Mouse (Mus musculus) hindbrain, embryonic 14.5 days (tissue): Measurements from ENCODE around the gene Cgnl1. TPM values are rescaled to one million over a fixed set of nuclear protein-coding genes. Genes with fewer than 3 reads are reported as not detected.

Experiments used
- ATAC-seq: fragments of 200-750 bp; cut with Nextera tagmentation; 2 replicates; pipeline ENCODE4 v1.8.0; 2017; ENCODE audit warnings: moderate number of reproducible peaks, mild to moderate bottlenecking, moderate TSS enrichment, moderate library complexity; ENCODE audit not compliant: low FRiP score
- DNase-seq: peaks from one replicate; pipeline ENCODE4 v3.0.0-alpha.2; 2015; ENCODE audit warnings: low spot score
- H3K27ac ChIP-seq: fragments of 300-500 bp; sonication (generic); 2 replicates; pipeline ENCODE4 v1.5.1; 2014; ENCODE audit warnings: mild to moderate bottlenecking, moderate library complexity
- H3K27me3 ChIP-seq: fragments of 300-500 bp; sonication (generic); 2 replicates; pipeline ENCODE4 v1.6.1; 2014; ENCODE audit warnings: mild to moderate bottlenecking, low read length, mixed read lengths; ENCODE audit not compliant: control insufficient read depth, insufficient read depth
- H3K36me3 ChIP-seq: fragments of 300-500 bp; sonication (generic); replicated peaks from 2 replicates; pipeline ENCODE4 v1.6.1; 2014; ENCODE audit not compliant: control insufficient read depth, insufficient read depth
- H3K4me1 ChIP-seq: fragments of 300-500 bp; sonication (generic); replicated peaks from 2 replicates; pipeline ENCODE4 v1.6.1; 2014; ENCODE audit warnings: antibody characterized with exemption, low read length, mixed read lengths; ENCODE audit not compliant: control insufficient read depth, insufficient read depth
- H3K4me2 ChIP-seq: fragments of 300-500 bp; sonication (generic); replicated peaks from 2 replicates; pipeline ENCODE4 v1.6.1; 2014; ENCODE audit warnings: mild to moderate bottlenecking, moderate library complexity
- H3K4me3 ChIP-seq: fragments of 300-500 bp; sonication (generic); replicated peaks from 2 replicates; pipeline ENCODE4 v1.5.1; 2014; ENCODE audit warnings: mild to moderate bottlenecking, low read length
- H3K9ac ChIP-seq: fragments of 300-500 bp; sonication (generic); 2 replicates; pipeline ENCODE4 v1.6.1; 2014
- H3K9me3 ChIP-seq: fragments of 300-500 bp; sonication (generic); 2 replicates; pipeline ENCODE4 v1.6.1; 2016; ENCODE audit warnings: low read length; ENCODE audit not compliant: control insufficient read depth
- WGBS: fragments of 180-500 bp; shearing (Covaris S2); extraction: QIAGEN DNeasy Blood & Tissue Kit; methylation state at CpG from one replicate; pipeline ENCODE4 v1.1.7; 2014; 5-methylcytosine and 5-hydroxymethylcytosine counted together
- polyA plus RNA-seq: library from polyadenylated mRNA; unstranded; fragments of >200 nt; fragmentation: Nextera tagmentation; extraction: Ambion mirVana; gene quantifications from 2 replicates; pipeline ENCODE4 v1.2.1, GENCODE M21; 2014

Cgnl1 gene
- polyA plus RNA-seq, 1 experiment from 2014 or later: 7.2 TPM

- Histone ChIP-seq H3K9ac (no peak overlapping the region), H3K27me3 (no peaks in the 10 kb centered on the region), H3K4me1 (no peaks in the 10 kb centered on the region), H3K4me2 (no peak overlapping the region), H3K9me3 (no peaks in the 10 kb centered on the region; the same call in 1 of the 2 replicates), H3K27ac (no peak overlapping the region), H3K36me3 (no peaks in the 10 kb centered on the region), H3K4me3 (no peak overlapping the region)
- WGBS: 74% methylated on average over 4 of the region's 4 CpGs
- ATAC-seq: no peak
- DNase-seq: no peak
These were observed 36.4 kb upstream of the Cgnl1 start for GRCm38 (mm10) chr9:71807801-71808200.

GRCm38 (mm10) chr9:71806422-71806805 is 35.0 kb upstream of the Cgnl1 start:
- DNase-seq: peak; percentile 82
- WGBS: 9% methylated on average over 2 of the region's 2 CpGs
- H3K27ac ChIP-seq: no peak overlapping the region
- no peaks in the 10 kb centered on the region for H3K4me1 ChIP-seq
- ATAC-seq: peak; percentile 66; the same call in 1 of the 2 replicates
- H3K27me3 ChIP-seq: no peaks in the 10 kb centered on the region
- no peak overlapping the region for H3K4me3 ChIP-seq
- no peak overlapping the region for H3K4me2 ChIP-seq
- H3K9ac ChIP-seq: no peak overlapping the region
- H3K9me3 ChIP-seq: no peaks in the 10 kb centered on the region; the same call in 1 of the 2 replicates
- H3K36me3 ChIP-seq: no peaks in the 10 kb centered on the region

- H3K4me3 ChIP-seq: no peak overlapping the region
- H3K36me3 ChIP-seq: no peaks in the 10 kb centered on the region
- no peak for DNase-seq
- no peaks in the 10 kb centered on the region; the same call in 1 of the 2 replicates for H3K9me3 ChIP-seq
- no peak for ATAC-seq
- H3K9ac ChIP-seq: no peak overlapping the region
- H3K4me2 ChIP-seq: no peak overlapping the region
- no peaks in the 10 kb centered on the region for H3K4me1 ChIP-seq
- no peak overlapping the region for H3K27ac ChIP-seq
- no peaks in the 10 kb centered on the region for H3K27me3 ChIP-seq
- 72% methylated on average over 6 of the region's 6 CpGs for WGBS
These were observed 34.4 kb upstream of the Cgnl1 start for GRCm38 (mm10) chr9:71805646-71806421.

- ATAC-seq (no peak), DNase-seq (no peak)
- H3K9ac ChIP-seq: no peak overlapping the region
- no peaks in the 10 kb centered on the region for H3K9me3 ChIP-seq
- H3K4me2 ChIP-seq: no peak overlapping the region
- no peak overlapping the region for H3K27ac ChIP-seq
- H3K36me3 ChIP-seq: no peaks in the 10 kb centered on the region
- H3K4me3 ChIP-seq: no peak overlapping the region
- no peaks in the 10 kb centered on the region for H3K27me3 ChIP-seq
- 0 out of 2 replicates have a peak, but pooled peaks cover 1% of the 10 kb centered on the region for H3K4me1 ChIP-seq
- 56% methylated on average over 6 of the region's 6 CpGs for whole genome bisulfite sequencing
These were observed 32.7 kb upstream of the Cgnl1 start for GRCm38 (mm10) chr9:71804116-71804515.

DNA sequence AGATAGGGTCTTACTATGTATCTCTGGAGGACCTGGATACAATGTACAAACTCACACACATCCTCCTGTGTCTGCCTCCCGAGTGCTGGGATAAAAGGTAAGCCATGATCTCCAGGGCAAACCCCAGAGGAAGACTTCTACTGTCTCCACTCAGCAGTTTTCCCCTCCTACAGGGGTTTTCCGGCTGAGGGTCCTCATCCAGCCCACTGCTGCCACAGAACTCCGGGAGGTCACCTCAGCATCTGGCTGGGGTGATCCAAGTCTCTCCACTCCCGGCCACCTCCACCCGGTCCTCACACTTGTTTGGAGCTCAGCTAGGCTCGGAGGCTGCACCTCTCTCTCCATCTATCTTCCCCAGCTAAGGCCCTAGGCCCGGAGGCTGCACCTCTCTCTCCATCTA is 31.9 kb upstream of the Cgnl1 start:
- no peak overlapping the region for H3K27ac ChIP-seq
- H3K36me3 ChIP-seq: no peaks in the 10 kb centered on the region

GRCm38 (mm10) chr9:71799598-71799997 is 28.2 kb upstream of the Cgnl1 start:
- no peaks in the 10 kb centered on the region for H3K27me3 ChIP-seq
- ATAC-seq (no peak), DNase-seq (no peak)
- peaks cover 9% of the 10 kb centered on the region; the same call in 1 of the 2 replicates for H3K4me1 ChIP-seq
- no peak overlapping the region for H3K4me3 ChIP-seq
- no peak overlapping the region for H3K27ac ChIP-seq
- no peak overlapping the region for H3K9ac ChIP-seq
- no peak overlapping the region for H3K4me2 ChIP-seq
- H3K36me3 ChIP-seq: no peaks in the 10 kb centered on the region
- no peaks in the 10 kb centered on the region for H3K9me3 ChIP-seq
- 89% methylated on average over 5 of the region's 5 CpGs for WGBS

More for the DNA sequence above, 31.9 kb upstream of the Cgnl1 start:
- no peak for ATAC-seq
- WGBS: 62% methylated on average over 7 of the region's 7 CpGs
- Histone ChIP-seq H3K4me1 (peaks cover 9% of the 10 kb centered on the region; the same call in 1 of the 2 replicates), H3K27me3 (no peaks in the 10 kb centered on the region), H3K4me2 (no peak overlapping the region), H3K9me3 (no peaks in the 10 kb centered on the region), H3K9ac (no peak overlapping the region), H3K4me3 (no peak overlapping the region)
- no peak for DNase-seq

DNA sequence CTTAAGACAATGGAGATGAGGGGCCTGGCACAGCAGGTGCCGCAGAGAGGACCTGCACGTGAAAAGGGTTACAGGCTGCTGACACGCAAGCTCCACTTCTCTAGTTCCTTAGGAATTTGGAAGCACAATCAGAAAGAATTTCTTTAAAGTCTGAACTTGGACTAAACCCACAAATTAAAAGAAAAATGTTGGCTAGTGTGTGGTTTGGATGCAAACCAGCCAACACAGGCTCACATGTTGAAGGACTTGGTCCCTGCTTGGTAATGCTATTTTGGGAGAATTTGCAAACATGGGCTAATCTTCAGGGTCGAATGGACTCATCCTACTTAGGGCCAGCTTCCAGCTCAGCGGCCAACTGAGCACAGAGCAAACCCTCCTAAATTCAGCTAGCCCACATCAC is 26.8 kb upstream of the Cgnl1 start:
- H3K9me3 ChIP-seq: no peaks in the 10 kb centered on the region
- H3K9ac ChIP-seq: no peak overlapping the region
- ATAC-seq: no peak
- no peak overlapping the region for H3K4me2 ChIP-seq
- DNase-seq: no peak
- H3K27ac ChIP-seq: no peak overlapping the region
- no peaks in the 10 kb centered on the region for H3K27me3 ChIP-seq
- 53% methylated on average over 5 of the region's 5 CpGs for WGBS
- peaks cover 9% of the 10 kb centered on the region; the same call in 1 of the 2 replicates for H3K4me1 ChIP-seq
- H3K4me3 ChIP-seq: no peak overlapping the region
- no peaks in the 10 kb centered on the region for H3K36me3 ChIP-seq

- Histone ChIP-seq H3K4me2 (no peak overlapping the region), H3K4me1 (no peaks in the 10 kb centered on the region), H3K36me3 (no peaks in the 10 kb centered on the region), H3K4me3 (no peak overlapping the region), H3K27ac (no peak overlapping the region), H3K9ac (no peak overlapping the region), H3K9me3 (0 out of 2 replicates have a peak, but pooled peaks cover under 1% of the 10 kb centered on the region), H3K27me3 (peaks cover 5% of the 10 kb centered on the region; the same call in 1 of the 2 replicates)
- DNase-seq (no peak), ATAC-seq (no peak)
- WGBS: 95% methylated on average over 3 of the region's 3 CpGs
These were observed 6.0 kb upstream of the Cgnl1 start for GRCm38 (mm10) chr9:71777404-71777803.

GRCm38 (mm10) chr9:71776337-71776736 is 4.9 kb upstream of the Cgnl1 start:
- H3K4me1 ChIP-seq: no peaks in the 10 kb centered on the region
- H3K27ac ChIP-seq: no peak overlapping the region
- no peak overlapping the region for H3K9ac ChIP-seq
- H3K4me2 ChIP-seq: no peak overlapping the region
- H3K36me3 ChIP-seq: no peaks in the 10 kb centered on the region
- ATAC-seq (no peak), DNase-seq (no peak)
- 73% methylated on average over 3 of the region's 3 CpGs for WGBS
- peaks cover 9% of the 10 kb centered on the region; the same call in 1 of the 2 replicates for H3K27me3 ChIP-seq
- H3K9me3 ChIP-seq: 0 out of 2 replicates have a peak, but pooled peaks cover 4% of the 10 kb centered on the region
- H3K4me3 ChIP-seq: no peak overlapping the region
